Mouse (Mus musculus) MEL (cell line): ENCODE results near the gene Efcab10. TPM values are rescaled to one million over a fixed set of nuclear protein-coding genes. Genes with fewer than 3 reads are reported as not detected.

Experiments used
- DNase-seq: peaks from one replicate; pipeline ENCODE4 v3.0.0; 2011; ENCODE audit warnings: low read depth, low spot score
- H3K27ac ChIP-seq: 2 replicates; pipeline ENCODE4 v1.5.1; 2012; ENCODE audit warnings: low read depth, mild to moderate bottlenecking, control low read depth, low read length, moderate library complexity; ENCODE audit not compliant: control insufficient read depth
- H3K27me3 ChIP-seq, 2 experiments: fragments of 150-350 bp in 1 of 2; sonication (generic) in 1 of 2; 2 replicates each; pipeline ENCODE4 v1.6.1; 2012; ENCODE audit warnings: low read length in 2 of 2, mild to moderate bottlenecking in 2 of 2, improper control_type of control experiment in 1 of 2, moderate library complexity in 1 of 2; ENCODE audit not compliant: insufficient read depth in 2 of 2, control insufficient read depth in 1 of 2
- H3K36me3 ChIP-seq, 2 experiments: 2 replicates each; pipeline ENCODE4 v1.6.1; 2012 to 2014; ENCODE audit warnings: low read length in 2 of 2, improper control_type of control experiment in 1 of 2, inconsistent platforms in 1 of 2, mild to moderate bottlenecking in 1 of 2; ENCODE audit not compliant: insufficient read depth in 2 of 2, control insufficient read depth in 1 of 2
- H3K4me1 ChIP-seq, 2 experiments: fragments of 150-350 bp in 1 of 2; sonication (generic) in 1 of 2; 2 replicates each; pipeline ENCODE4 v1.6.1; 2012; ENCODE audit warnings: low read length in 2 of 2, improper control_type of control experiment in 1 of 2, mild to moderate bottlenecking in 1 of 2; ENCODE audit not compliant: insufficient read depth in 2 of 2, control insufficient read depth in 1 of 2
- H3K4me3 ChIP-seq, 2 experiments: fragments of 150-350 bp in 1 of 2; sonication (generic) in 1 of 2; 2 replicates each; pipeline ENCODE4 v1.5.1; 2012; ENCODE audit warnings: low read depth in 2 of 2, low read length in 2 of 2, mild to moderate bottlenecking in 2 of 2, moderate library complexity in 2 of 2, control low read depth in 1 of 2, improper control_type of control experiment in 1 of 2; ENCODE audit not compliant: control insufficient read depth in 1 of 2, insufficient read depth in 1 of 2
- H3K79me2 ChIP-seq: 2 replicates; pipeline ENCODE4 v1.6.1; 2012; ENCODE audit warnings: mild to moderate bottlenecking, low read length, moderate library complexity; ENCODE audit not compliant: control insufficient read depth, poor library complexity, insufficient read depth
- H3K9ac ChIP-seq: 2 replicates; pipeline ENCODE4 v1.6.1; 2012; ENCODE audit warnings: low read depth, mild to moderate bottlenecking, control low read depth, low read length, moderate library complexity; ENCODE audit not compliant: control insufficient read depth, poor library complexity, severe bottlenecking
- H3K9me3 ChIP-seq: fragments of 150-350 bp; sonication (generic); replicated peaks from 2 replicates; pipeline ENCODE4 v1.6.1; 2012; ENCODE audit warnings: mild to moderate bottlenecking, low read length, improper control_type of control experiment, moderate library complexity; ENCODE audit not compliant: insufficient read depth
- BHLHE40 ChIP-seq: IDR thresholded peaks from 2 replicates; pipeline ENCODE4 v1.6.1; 2012; ENCODE audit warnings: low read depth, mild to moderate bottlenecking, inconsistent platforms, low read length, improper control_type of control experiment, borderline replicate concordance
- CHD1 ChIP-seq: IDR thresholded peaks from 2 replicates; pipeline ENCODE4 v1.6.1; 2012; ENCODE audit warnings: low read depth, mild to moderate bottlenecking, inconsistent platforms, low read length, improper control_type of control experiment
- E2F4 ChIP-seq: IDR thresholded peaks from 2 replicates; pipeline ENCODE4 v1.6.1; 2011; ENCODE audit warnings: low read depth, low read length, improper control_type of control experiment, borderline replicate concordance
- GATA1 ChIP-seq: IDR thresholded peaks from 2 replicates; pipeline ENCODE4 v1.6.1; 2011; ENCODE audit warnings: low read depth, low read length, improper control_type of control experiment
- HCFC1 ChIP-seq: IDR thresholded peaks from 2 replicates; pipeline ENCODE4 v1.6.1; 2012; ENCODE audit warnings: low read depth, mild to moderate bottlenecking, inconsistent platforms, low read length, improper control_type of control experiment, moderate library complexity
- JUND ChIP-seq: IDR thresholded peaks from 2 replicates; pipeline ENCODE4 v1.6.1; 2011; ENCODE audit warnings: low read depth, mild to moderate bottlenecking, improper control_type of control experiment, low read length
- MEF2A ChIP-seq: IDR thresholded peaks from 2 replicates; pipeline ENCODE4 v1.6.1; 2014; ENCODE audit warnings: low read depth, mild to moderate bottlenecking, inconsistent platforms, low read length, improper control_type of control experiment; ENCODE audit not compliant: poor library complexity, insufficient replicate concordance, severe bottlenecking; ENCODE audit errors: extremely low read depth
- MXI1 ChIP-seq: IDR thresholded peaks from 2 replicates; pipeline ENCODE4 v1.6.1; 2011; ENCODE audit warnings: mild to moderate bottlenecking, low read depth, low read length, improper control_type of control experiment
- NRF1 ChIP-seq: IDR thresholded peaks from 2 replicates; pipeline ENCODE4 v1.6.1; 2014; ENCODE audit warnings: low read depth, mild to moderate bottlenecking, inconsistent platforms, low read length, improper control_type of control experiment, moderate library complexity; ENCODE audit not compliant: poor library complexity, insufficient read depth, severe bottlenecking
- POLR2A ChIP-seq, 2 experiments: IDR thresholded peaks; 2 replicates each; pipeline ENCODE4 v1.6.1; 2011 to 2012; ENCODE audit warnings: low read length in 2 of 2, mild to moderate bottlenecking in 2 of 2, control low read depth in 1 of 2, improper control_type of control experiment in 1 of 2, low read depth in 1 of 2, moderate library complexity in 1 of 2; ENCODE audit not compliant: control insufficient read depth in 1 of 2, insufficient read depth in 1 of 2, poor library complexity in 1 of 2
- RAD21 ChIP-seq: IDR thresholded peaks from 2 replicates; pipeline ENCODE4 v1.6.1; 2011; ENCODE audit warnings: mild to moderate bottlenecking, low read depth, low read length, improper control_type of control experiment
- SIN3A ChIP-seq: IDR thresholded peaks from 2 replicates; pipeline ENCODE4 v1.6.1; 2012; ENCODE audit warnings: low read length, improper control_type of control experiment, inconsistent platforms
- SMC3 ChIP-seq: IDR thresholded peaks from 2 replicates; pipeline ENCODE4 v1.6.1; 2011; ENCODE audit warnings: low read depth, low read length, improper control_type of control experiment
- TAL1 ChIP-seq: IDR thresholded peaks from 2 replicates; pipeline ENCODE4 v1.6.1; 2012; ENCODE audit warnings: mild to moderate bottlenecking, inconsistent platforms, low read length, moderate library complexity, mixed read lengths
- USF1 ChIP-seq: IDR thresholded peaks from 2 replicates; pipeline ENCODE4 v1.6.1; 2014; ENCODE audit warnings: low read depth, mild to moderate bottlenecking, inconsistent platforms, low read length, improper control_type of control experiment, moderate library complexity
- USF2 ChIP-seq, 2 experiments: IDR thresholded peaks; 2 replicates each; pipeline ENCODE4 v1.6.1; 2011 to 2012; ENCODE audit warnings: improper control_type of control experiment in 2 of 2, low read length in 2 of 2, borderline replicate concordance in 1 of 2, inconsistent platforms in 1 of 2, low read depth in 1 of 2, mild to moderate bottlenecking in 1 of 2; ENCODE audit not compliant: insufficient read depth in 1 of 2
- ZC3H11A ChIP-seq: IDR thresholded peaks from 2 replicates; pipeline ENCODE4 v1.6.1; 2012; ENCODE audit warnings: low read depth, mild to moderate bottlenecking, inconsistent platforms, low read length, improper control_type of control experiment
- ZNF384 ChIP-seq: IDR thresholded peaks from 2 replicates; pipeline ENCODE4 v1.6.1; 2012; ENCODE audit warnings: low read depth, mild to moderate bottlenecking, inconsistent platforms, low read length, improper control_type of control experiment
- polyA plus RNA-seq, 2 experiments: library from polyadenylated mRNA; stranded (reverse) in 1 of 2; unstranded in 1 of 2; fragments of >175 nt in 1 of 2; fragments of >200 nt in 1 of 2; gene quantifications; 2 replicates each; pipeline versions ENCODE4 v1.2.1 to v1.2.4; 2012; ENCODE audit warnings: low replicate concordance in 2 of 2, low read depth in 1 of 2; ENCODE audit not compliant: insufficient read length in 2 of 2, insufficient read depth in 1 of 2, missing spikeins in 1 of 2
- total RNA-seq: library from RNA; depleted of rRNA; stranded (reverse); fragments of 300-350 nt; gene quantifications from 2 replicates; pipeline ENCODE4 v1.2.3, GENCODE M21; 2012

Gene Efcab10
- total and polyA plus RNA-seq, 3 experiments: not detected

DNA sequence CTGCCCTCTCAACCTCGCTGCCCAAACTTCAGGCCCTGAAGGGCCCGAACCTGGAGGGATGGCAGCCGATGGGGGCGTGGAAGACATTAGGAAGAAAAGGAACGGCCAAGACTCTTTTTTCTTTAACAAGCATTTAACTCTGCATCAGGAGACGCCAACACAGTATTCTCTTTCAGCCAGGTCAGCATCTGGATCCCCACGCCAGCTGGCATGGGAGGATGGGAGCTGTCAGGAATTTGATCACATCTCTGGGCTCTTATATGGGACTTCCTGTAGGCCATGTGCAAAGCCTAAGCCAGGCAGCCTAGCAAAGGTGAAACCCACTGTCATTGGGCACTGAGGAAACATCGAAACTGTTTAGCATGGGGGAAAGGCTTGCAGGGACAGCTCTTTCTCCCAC, 30.1 kb upstream of the Efcab10 start:
- TF ChIP-seq BHLHE40 (no peak), USF1 (no peak), CHD1 (no peak)
- no peaks in the 10 kb centered on the region for H3K79me2 ChIP-seq
- DNase-seq: no peak
- no peak overlapping the region for H3K27ac ChIP-seq
- H3K4me1 ChIP-seq: no peaks in the 10 kb centered on the region; a peak in 1 of 4 replicates
- no peak overlapping the region for H3K9ac ChIP-seq
- H3K9me3 ChIP-seq: no peaks in the 10 kb centered on the region
- peaks cover 2 to 13% of the 10 kb centered on the region in 2 experiments; a peak in 3 of 4 replicates for H3K36me3 ChIP-seq
- no peaks in the 10 kb centered on the region for H3K27me3 ChIP-seq
- no peak overlapping the region for H3K4me3 ChIP-seq

DNA sequence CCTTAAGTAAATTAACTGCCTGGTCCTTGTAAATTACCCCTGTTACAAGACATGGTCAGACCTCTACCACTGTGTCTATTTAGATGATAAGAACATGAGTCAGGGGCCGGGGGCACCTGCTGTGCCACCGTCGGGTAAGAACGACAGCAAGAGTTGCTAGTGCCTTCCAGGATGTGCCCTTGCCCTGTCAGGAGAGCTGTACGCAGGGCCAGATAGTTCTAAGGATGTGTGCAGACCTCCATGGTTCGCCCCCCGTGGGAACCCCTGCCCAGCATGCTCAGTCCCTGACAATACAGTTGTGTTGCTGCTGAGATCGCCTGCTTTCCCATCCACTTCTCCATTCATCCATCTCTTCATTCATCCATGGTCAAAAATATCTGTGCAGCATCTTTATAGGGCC, 29.5 kb upstream of the Efcab10 start:
- TF ChIP-seq MEF2A (no peak), TAL1 (no peak), NRF1 (no peak), POLR2A (IDR thresholded peaks at IDR 0.05; ENCODE audit: control insufficient read depth in 1 of 2, insufficient read depth in 1 of 2, low read depth in 1 of 2, low read length in 2 of 2, poor library complexity in 1 of 2) (no peak), ZC3H11A (no peak), SIN3A (no peak), JUND (no peak), SMC3 (no peak), USF2 (IDR thresholded peaks at IDR 0.05; ENCODE audit: borderline replicate concordance in 1 of 2, insufficient read depth in 1 of 2, low read depth in 1 of 2, low read length in 2 of 2) (no peak), MXI1 (no peak), GATA1 (no peak), ZNF384 (no peak), E2F4 (no peak), RAD21 (no peak), HCFC1 (no peak)
- no peak for DNase-seq
- Histone ChIP-seq H3K9me3 (no peaks in the 10 kb centered on the region), H3K27me3 (no peaks in the 10 kb centered on the region), H3K27ac (no peak overlapping the region), H3K9ac (no peak overlapping the region), H3K4me3 (no peak overlapping the region), H3K36me3 (peaks cover 2 to 13% of the 10 kb centered on the region in 2 experiments; a peak in 3 of 4 replicates), H3K79me2 (no peaks in the 10 kb centered on the region), H3K4me1 (no peaks in the 10 kb centered on the region; a peak in 1 of 4 replicates)
